In the genomic region with DNA sequence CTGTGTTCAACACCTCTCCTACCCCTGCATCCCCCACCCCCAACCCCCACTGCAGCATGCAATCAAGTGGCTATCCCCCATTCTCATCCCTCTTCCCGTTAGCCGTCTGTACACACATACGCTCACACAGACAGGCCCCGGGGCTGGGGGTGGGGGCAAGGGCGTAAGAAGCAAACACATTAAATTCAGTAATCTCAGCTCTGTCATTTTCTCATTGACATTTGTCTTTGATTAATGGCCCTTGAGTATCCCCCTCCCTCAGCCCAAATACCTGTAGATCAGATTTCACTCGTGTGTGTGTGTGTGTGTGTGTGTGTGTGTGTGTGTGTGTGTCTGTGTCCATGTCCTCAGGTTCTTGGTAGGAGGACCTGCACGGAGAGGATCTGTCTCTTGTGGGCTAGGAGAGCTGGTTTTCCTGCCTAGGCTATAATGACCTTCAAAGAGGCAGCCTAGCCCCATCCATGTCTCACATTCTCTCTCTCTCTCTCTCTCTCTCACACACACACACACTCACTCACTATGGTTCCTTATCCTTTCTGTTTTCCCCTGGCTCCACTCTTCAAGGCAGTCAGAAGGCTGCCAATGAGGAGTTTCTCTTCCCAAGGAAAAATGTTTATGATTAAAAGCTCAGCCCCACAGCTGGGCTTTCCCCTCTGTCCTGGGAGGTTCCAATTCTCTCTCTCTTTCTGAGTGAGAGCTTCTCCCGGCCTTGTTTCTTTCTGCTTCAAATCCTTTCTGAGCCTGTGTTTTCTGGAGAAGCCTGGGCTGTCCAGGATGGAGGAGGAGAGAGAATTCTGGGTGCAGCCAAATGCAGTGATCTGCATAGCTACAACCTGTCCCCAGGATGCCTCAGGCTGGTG, we compare ENCODE assay signal across 9 mouse cellular contexts. TPM values are rescaled to one million over a fixed set of nuclear protein-coding genes. Genes with fewer than 3 reads are reported as not detected.
A peak's percentile ranks its signal among the peaks of the same experiment; 100 is the strongest.
DNase-seq lines count a peak whose midpoint lies in the region; ATAC-seq and TF ChIP-seq lines count a peak whose summit lies in the region.
"Had no signal": no experiment of that assay in that cellular context is flagged by ENCODE, and none has a peak within 500 bp of the region (broad histone marks: within the 10 kb centered on the region; RNA-seq: fewer than 3 reads in every experiment).

No protein-coding gene starts in this region.

- no peak; the same call in 1 of the 2 replicates for TF ChIP-seq POLR2A in CH12.LX (IDR thresholded peaks at IDR 0.05; ENCODE audit: low read depth, low read length)
- no peak for TF ChIP-seq POLR2A in limb, embryonic 14.5 days (IDR thresholded peaks at IDR 0.05; ENCODE audit: borderline replicate concordance, extremely low read depth, insufficient read depth, insufficient read length)

- no peak for TF ChIP-seq CTCF in CH12.LX (conservative IDR thresholded peaks at IDR 0.05 in 1 of 2, IDR thresholded peaks at IDR 0.05 in 1 of 2; ENCODE audit: low read depth in 2 of 2, low read length in 2 of 2)

- H3K27me3 ChIP-seq in heart, embryonic 10.5 days (ENCODE audit: insufficient read depth, poor library complexity, severe bottlenecking) = no peaks in the 10 kb centered on the region
- H3K27me3 ChIP-seq in CH12.LX (replicated peaks) = no peaks in the 10 kb centered on the region
- H3K27me3 ChIP-seq in forebrain, embryonic 12.5 days = no peaks in the 10 kb centered on the region
- no peaks in the 10 kb centered on the region for H3K27me3 ChIP-seq in limb, embryonic 14.5 days (ENCODE audit: control insufficient read depth, insufficient read depth, low read length)
- H3K27me3 ChIP-seq: liver, embryonic 13.5 days had no signal

- TF ChIP-seq EP300 in CH12.LX (IDR thresholded peaks at IDR 0.05; ENCODE audit: low read length) = no peak

- dilution Hi-C loops in CH12.LX (cut with MboI; ENCODE audit: extremely low pct_ligation_motif_present, extremely low pct_unique_long_range_greater_than_20kb, low sequenced_read_pairs) = no loop called here

- 43% methylated on average over 8 of the region's 8 CpGs for WGBS in heart, embryonic 10.5 days
- 31% methylated on average over 8 of the region's 8 CpGs for WGBS in forebrain, embryonic 12.5 days
- 12% methylated on average over 8 of the region's 8 CpGs for WGBS in limb, embryonic 14.5 days

- peak overlapping the region; percentile 69 for H3K27ac ChIP-seq in heart, embryonic 10.5 days
- peak overlapping the region; percentile 64 for H3K27ac ChIP-seq in CH12.LX (ENCODE audit: insufficient read depth, low read depth)
- H3K27ac ChIP-seq in forebrain, embryonic 12.5 days = peak overlapping the region; percentile 79
- no peak overlapping the region; the same call in 1 of the 2 replicates for H3K27ac ChIP-seq in limb, embryonic 14.5 days (replicated peaks; ENCODE audit: low read depth, low read length)
- H3K27ac ChIP-seq: liver, embryonic 13.5 days had no signal

- TF ChIP-seq RAD21 in CH12.LX (IDR thresholded peaks at IDR 0.05; ENCODE audit: low read depth, low read length) = no peak

- no peaks in the 10 kb centered on the region for H3K9me3 ChIP-seq in heart, embryonic 10.5 days
- H3K9me3 ChIP-seq in CH12.LX (replicated peaks; ENCODE audit: low read length) = peaks cover 1% of the 10 kb centered on the region
- no peaks in the 10 kb centered on the region for H3K9me3 ChIP-seq in forebrain, embryonic 12.5 days
- no peaks in the 10 kb centered on the region for H3K9me3 ChIP-seq in limb, embryonic 14.5 days (ENCODE audit: control insufficient read depth, low read length)
- H3K9me3 ChIP-seq: liver, embryonic 13.5 days had no signal

- peak overlapping the region; percentile 93 for H3K4me2 ChIP-seq in CH12.LX (ENCODE audit: insufficient read depth, low read depth, poor library complexity, severe bottlenecking)
- peak overlapping the region; percentile 82 for H3K4me2 ChIP-seq in forebrain, embryonic 12.5 days
- H3K4me2 ChIP-seq in limb, embryonic 14.5 days (replicated peaks; ENCODE audit: low read depth, low read length, severe bottlenecking) = peak overlapping the region; percentile 84; the same call in 1 of the 2 replicates
- H3K4me2 ChIP-seq: liver, embryonic 13.5 days had no signal

- no peak for ATAC-seq in forebrain, embryonic 12.5 days (ENCODE audit: low FRiP score)
- ATAC-seq in limb, embryonic 14.5 days (ENCODE audit: low FRiP score, low read depth) = no peak

- H3K4me1 ChIP-seq in heart, embryonic 10.5 days = peaks cover 88% of the 10 kb centered on the region
- peaks cover 31 to 71% of the 10 kb centered on the region in 2 experiments for H3K4me1 ChIP-seq in CH12.LX (ENCODE audit: control insufficient read depth in 1 of 2, insufficient read depth in 2 of 2)
- peaks cover 80% of the 10 kb centered on the region for H3K4me1 ChIP-seq in forebrain, embryonic 12.5 days
- H3K4me1 ChIP-seq in limb, embryonic 14.5 days (ENCODE audit: control insufficient read depth, insufficient read depth, low read length) = peaks cover 67% of the 10 kb centered on the region

- H3K79me2 ChIP-seq in CH12.LX (replicated peaks; ENCODE audit: control insufficient read depth, extremely low read depth, insufficient read depth, poor library complexity, severe bottlenecking) = peaks cover 56% of the 10 kb centered on the region

- in situ Hi-C loops in CH12.LX (cut with MboI; ENCODE audit: low pct_ligation_motif_present, low pct_unique_long_range_greater_than_20kb, low sequenced_read_pairs) = no loop called here

- H3K9ac ChIP-seq in CH12.LX (ENCODE audit: insufficient read depth, low read depth) = peak overlapping the region; percentile 86
- H3K9ac ChIP-seq in forebrain, embryonic 12.5 days = peak overlapping the region; percentile 33
- no peak overlapping the region for H3K9ac ChIP-seq in limb, embryonic 14.5 days (ENCODE audit: low read depth, low read length, severe bottlenecking)
- H3K9ac ChIP-seq: liver, embryonic 13.5 days had no signal

- intact Hi-C loops in left cerebral cortex, postnatal 4 days (cut with DNase I) = no loop called here

- peaks cover 4% of the 10 kb centered on the region for H3K36me3 ChIP-seq in heart, embryonic 10.5 days
- peaks cover 4 to 31% of the 10 kb centered on the region in 2 experiments for H3K36me3 ChIP-seq in CH12.LX (replicated peaks in 1 of 2; ENCODE audit: control insufficient read depth in 1 of 2, insufficient read depth in 1 of 2, low read length in 1 of 2)
- H3K36me3 ChIP-seq in forebrain, embryonic 12.5 days (replicated peaks) = peaks cover 2% of the 10 kb centered on the region
- peaks cover 10% of the 10 kb centered on the region; the same call in 1 of the 2 replicates for H3K36me3 ChIP-seq in limb, embryonic 14.5 days (ENCODE audit: control insufficient read depth, insufficient read depth, low read length)

- DNase-seq in heart, embryonic 10.5 days (ENCODE audit: low spot score) = no peak
- no peak for DNase-seq in heart, adult 8-10 months (ENCODE audit: low spot score)
- no peak for DNase-seq in CH12.LX (ENCODE audit: extremely low read depth)
- DNase-seq in limb, embryonic 14.5 days (ENCODE audit: low spot score) = peak; percentile 63
- no peak for DNase-seq in retina, embryonic 14.5 days (ENCODE audit: low spot score)
- DNase-seq in adrenal gland, adult 8-10 months = no peak
- DNase-seq in left cerebral cortex, postnatal 4 days = no peak
- DNase-seq: liver, embryonic 13.5 days had no signal

- peak overlapping the region; percentile 33; the same call in 1 of the 2 replicates for H3K4me3 ChIP-seq in heart, embryonic 10.5 days
- peak overlapping the region in 1 of 3 experiments; percentile 24 for H3K4me3 ChIP-seq in CH12.LX (replicated peaks in 1 of 3; ENCODE audit: low read depth in 2 of 3, low read length in 2 of 3, poor library complexity in 1 of 3)
- H3K4me3 ChIP-seq in forebrain, embryonic 12.5 days (replicated peaks) = no peak overlapping the region
- no peak overlapping the region for H3K4me3 ChIP-seq in limb, embryonic 14.5 days (replicated peaks; ENCODE audit: low read length)
- H3K4me3 ChIP-seq: liver, embryonic 13.5 days had no signal

TF ChIP-seq in CH12.LX, 34 proteins besides CTCF, POLR2A, EP300 and RAD21:
- no peak for TF ChIP-seq CHD2 (IDR thresholded peaks at IDR 0.05; ENCODE audit: low read length)
- peak; percentile 38; the same call in 1 of the 2 replicates for TF ChIP-seq IRF4 (IDR thresholded peaks at IDR 0.05; ENCODE audit: low read depth, low read length)
- TF ChIP-seq MAFK (IDR thresholded peaks at IDR 0.05; ENCODE audit: insufficient replicate concordance, low read length) = no peak

RNA-seq across cellular contexts. Expression of a gene that starts 4.0 kb away (rescaled TPM):
- 193 and 231 TPM in 2 replicates for polyA plus RNA-seq in heart, embryonic 10.5 days (2016; fragmentation: Nextera tagmentation; extraction: Ambion mirVana)
- total RNA-seq in heart, adult 8-10 months (2022) = 10 to 100 TPM; 56.7 to 61.6 (median 58.2) TPM
- 83.3 and 107 TPM in 2 replicates for total RNA-seq in CH12.LX (2012; rRNA removed)
- total RNA-seq in CH12.LX (2014; rRNA removed) = 87.9 and 96.2 TPM in 2 replicates
- 72.1 and 76.6 TPM in 2 replicates for polyA plus RNA-seq in CH12.LX (2012; ENCODE audit: insufficient read length, low read depth)
- 116 and 119 TPM in 2 replicates for polyA plus RNA-seq in forebrain, embryonic 12.5 days (2016; fragmentation: Nextera tagmentation; extraction: Ambion mirVana)
- polyA plus RNA-seq in limb, embryonic 14.5 days (2012; rRNA removed) = 213 and 289 TPM in 2 replicates
- polyA plus RNA-seq in limb, embryonic 14.5 days (2014; fragmentation: Nextera tagmentation; extraction: Ambion mirVana) = 181 and 197 TPM in 2 replicates
- 100 to 1,000 TPM; 674 to 963 (median 811) TPM for total RNA-seq in adrenal gland, adult 8-10 months (2022)
- total RNA-seq in left cerebral cortex, postnatal 4 days (2021) = 100 to 1,000 TPM; 111 to 124 TPM

RNA-seq across cellular contexts. Expression of a gene that starts 30.2 kb away (rescaled TPM):
- polyA plus RNA-seq in heart, embryonic 10.5 days (2016; fragmentation: Nextera tagmentation; extraction: Ambion mirVana) = not detected in 2 replicates
- total RNA-seq in heart, adult 8-10 months (2022) = not detected
- total RNA-seq in CH12.LX (2012; rRNA removed) = 0.08 and 0.17 TPM in 2 replicates
- 0.19 and 0.36 TPM in 2 replicates for total RNA-seq in CH12.LX (2014; rRNA removed)
- polyA plus RNA-seq in CH12.LX (2012; ENCODE audit: insufficient read length, low read depth) = 0.31 and 0.71 TPM in 2 replicates
- polyA plus RNA-seq in forebrain, embryonic 12.5 days (2016; fragmentation: Nextera tagmentation; extraction: Ambion mirVana) = 2.4 and 3.7 TPM in 2 replicates
- 1.2 and 1.3 TPM in 2 replicates for polyA plus RNA-seq in limb, embryonic 14.5 days (2012; rRNA removed)
- 0.66 and 0.73 TPM in 2 replicates for polyA plus RNA-seq in limb, embryonic 14.5 days (2014; fragmentation: Nextera tagmentation; extraction: Ambion mirVana)
- total RNA-seq in adrenal gland, adult 8-10 months (2022) = 1 to 10 TPM in 1 of 4 experiments, under 1 TPM in 1, not detected in 2; 0.30 to 1.3 TPM
- total RNA-seq in left cerebral cortex, postnatal 4 days (2021) = 1 to 10 TPM; 6.1 to 7.2 TPM
- polyA plus RNA-seq: liver, embryonic 13.5 days had no signal

Comparison
In these comparisons a context has a peak if more than half of its experiments do, and no peak if none do; other contexts are left out.
1. RNA of a gene that starts 4.0 kb away (total RNA-seq): 674 to 963 TPM in adrenal gland, adult 8-10 months; 111 to 124 TPM in left cerebral cortex, postnatal 4 days, 83.3 to 107 TPM in CH12.LX and 56.7 to 61.6 TPM in heart, adult 8-10 months; every median in the first group is over 4 times any median in the second.
2. Peak in every context shown above with its lines, with median percentiles within 50 percentile points of each other: H3K4me2 ChIP-seq.